Mouse (Mus musculus) lung, postnatal 10 days (tissue): Measurements from ENCODE around the gene Mllt3.
"Not testable (repeated sequence)": the region's sequence is repeated elsewhere in the genome, so short reads cannot be mapped to it uniquely, and the experiment has no call there.

Experiments
- DNase-seq: peaks from one replicate; pipeline ENCODE4 v3.0.0; 2021

The Mllt3 gene

GRCm38 (mm10) chr4:88011870-88012572, 21.1 kb downstream of the Mllt3 start:
- peak; percentile 12 for DNase-seq

- DNase-seq: no peak
These were observed 22.7 kb downstream of the Mllt3 start for GRCm38 (mm10) chr4:88010441-88010840.

GRCm38 (mm10) chr4:88005801-88006200, 27.4 kb downstream of the Mllt3 start:
- DNase-seq: no peak

GRCm38 (mm10) chr4:88003159-88003948, 29.8 kb downstream of the Mllt3 start:
- DNase-seq: no peak

GRCm38 (mm10) chr4:87991710-87992109, 41.5 kb downstream of the Mllt3 start:
- DNase-seq: no peak

- no peak for DNase-seq
These were observed 42.2 kb downstream of the Mllt3 start for GRCm38 (mm10) chr4:87990940-87991339.

GRCm38 (mm10) chr4:87985281-87985680, 47.9 kb downstream of the Mllt3 start:
- DNase-seq: no peak

- DNase-seq: peak; percentile 31
These were observed 48.6 kb downstream of the Mllt3 start for GRCm38 (mm10) chr4:87984589-87984988.

- DNase-seq: no peak
These were observed 49.1 kb downstream of the Mllt3 start for GRCm38 (mm10) chr4:87984091-87984490.

GRCm38 (mm10) chr4:87982578-87982977, 50.6 kb downstream of the Mllt3 start:
- no peak for DNase-seq

- DNase-seq: no peak
These were observed 55.2 kb downstream of the Mllt3 start for GRCm38 (mm10) chr4:87977820-87978448.

GRCm38 (mm10) chr4:87965836-87966235, 67.3 kb downstream of the Mllt3 start:
- DNase-seq: no peak

- not testable (repeated sequence) for DNase-seq
These were observed 68.3 kb downstream of the Mllt3 start for GRCm38 (mm10) chr4:87964890-87965289.

- no peak for DNase-seq
These were observed 69.4 kb downstream of the Mllt3 start for GRCm38 (mm10) chr4:87963773-87964076.

- DNase-seq: no peak
These were observed 70.0 kb downstream of the Mllt3 start for GRCm38 (mm10) chr4:87963055-87963772.

GRCm38 (mm10) chr4:87961872-87962271, 71.3 kb downstream of the Mllt3 start:
- DNase-seq: no peak

GRCm38 (mm10) chr4:87957852-87958251, 75.3 kb downstream of the Mllt3 start:
- no peak for DNase-seq

GRCm38 (mm10) chr4:87957198-87957597, 76.0 kb downstream of the Mllt3 start:
- DNase-seq: no peak

- DNase-seq: no peak
These were observed 78.0 kb downstream of the Mllt3 start for GRCm38 (mm10) chr4:87955132-87955531.

GRCm38 (mm10) chr4:87954421-87955083, 78.6 kb downstream of the Mllt3 start:
- DNase-seq: no peak

- DNase-seq: no peak
These were observed 79.4 kb downstream of the Mllt3 start for GRCm38 (mm10) chr4:87953736-87954135.

GRCm38 (mm10) chr4:87953268-87953667, 79.9 kb downstream of the Mllt3 start:
- no peak for DNase-seq

- DNase-seq: no peak
These were observed 83.7 kb downstream of the Mllt3 start for GRCm38 (mm10) chr4:87949451-87949850.
